ENCODE assay signal across 9 mouse cellular contexts in genomic region chr10:44148337-44149317, GRCm38 (mm10). TPM values are rescaled to one million over a fixed set of nuclear protein-coding genes. Genes with fewer than 3 reads are reported as not detected.
DNase-seq lines count a peak whose midpoint lies in the region; ATAC-seq and TF ChIP-seq lines count a peak whose summit lies in the region.
"Had no signal": no experiment of that assay in that cellular context is flagged by ENCODE, and none has a peak within 500 bp of the region (broad histone marks: within the 10 kb centered on the region; RNA-seq: fewer than 3 reads in every experiment).

Gene Crybg1 (minus strand): TSS chr10:44148853.

- peak; percentile 79 for TF ChIP-seq CTCF in small intestine, adult 2 months (IDR thresholded peaks at IDR 0.05; ENCODE audit: extremely low read depth, insufficient read length, insufficient replicate concordance, low read depth, low read length)

- WGBS in forebrain, embryonic 13.5 days, result 5% methylated on average over 39 of the region's 53 CpGs
- WGBS in hindbrain, embryonic 13.5 days, result 6% methylated on average over 53 of the region's 53 CpGs
- WGBS in small intestine, adult 2 months, result 6% methylated on average over 53 of the region's 53 CpGs

- H3K27me3 ChIP-seq in forebrain, embryonic 13.5 days, result peaks cover 19% of the 10 kb centered on the region
- H3K27me3 ChIP-seq in hindbrain, embryonic 13.5 days, result peaks cover 20% of the 10 kb centered on the region
- H3K27me3 ChIP-seq in small intestine, adult 2 months (ENCODE audit: control insufficient read depth, insufficient read depth, low read length), result no peaks in the 10 kb centered on the region

- peak within 1 kb of the TSS; percentile 34; the same call in 1 of the 2 replicates for H3K9ac ChIP-seq in forebrain, embryonic 13.5 days
- H3K9ac ChIP-seq in hindbrain, embryonic 13.5 days, result peak within 1 kb of the TSS; percentile 35; the same call in 1 of the 2 replicates

- intact Hi-C loops in left cerebral cortex, postnatal 4 days (cut with DNase I), result no loop called here

- H3K4me3 ChIP-seq in forebrain, embryonic 13.5 days, result peak within 1 kb of the TSS; percentile 34
- H3K4me3 ChIP-seq in hindbrain, embryonic 13.5 days, result peak within 1 kb of the TSS; percentile 33
- H3K4me3 ChIP-seq in small intestine, adult 2 months (ENCODE audit: low read depth, low read length), result peak within 1 kb of the TSS; percentile 57
- H3K4me3 ChIP-seq: myocyte had no signal

- H3K9me3 ChIP-seq in forebrain, embryonic 13.5 days (replicated peaks), result 0 out of 2 replicates have a peak, but pooled peaks cover 3% of the 10 kb centered on the region
- no peaks in the 10 kb centered on the region for H3K9me3 ChIP-seq in hindbrain, embryonic 13.5 days

- no peaks in the 10 kb centered on the region for H3K36me3 ChIP-seq in forebrain, embryonic 13.5 days (ENCODE audit: poor library complexity, severe bottlenecking)
- no peaks in the 10 kb centered on the region for H3K36me3 ChIP-seq in hindbrain, embryonic 13.5 days
- H3K36me3 ChIP-seq in small intestine, adult 2 months (ENCODE audit: control insufficient read depth, insufficient read depth, low read length), result no peaks in the 10 kb centered on the region

- no peak for TF ChIP-seq POLR2A in small intestine, adult 2 months (IDR thresholded peaks at IDR 0.05; ENCODE audit: low read depth, low read length)

- ATAC-seq in forebrain, embryonic 13.5 days, result peak; percentile 70
- peak; percentile 61; the same call in 1 of the 2 replicates for ATAC-seq in hindbrain, embryonic 13.5 days (ENCODE audit: low FRiP score)

- peaks cover 11% of the 10 kb centered on the region for H3K4me1 ChIP-seq in forebrain, embryonic 13.5 days
- peaks cover 12% of the 10 kb centered on the region for H3K4me1 ChIP-seq in hindbrain, embryonic 13.5 days (replicated peaks)
- peaks cover 10% of the 10 kb centered on the region for H3K4me1 ChIP-seq in small intestine, adult 2 months (ENCODE audit: control insufficient read depth, insufficient read depth, insufficient read length, low read length)

- no peak within 1 kb of the TSS for H3K27ac ChIP-seq in forebrain, embryonic 13.5 days
- H3K27ac ChIP-seq in hindbrain, embryonic 13.5 days, result no peak within 1 kb of the TSS
- H3K27ac ChIP-seq in small intestine, adult 2 months (ENCODE audit: insufficient read depth, low read depth, low read length), result no peak within 1 kb of the TSS

- DNase-seq in R1 (ENCODE audit: low read depth, low spot score), result peak; percentile 79
- peak; percentile 48 for DNase-seq in c-Kit-positive CD71-positive TER-119-positive erythroid progenitor cells, embryonic 14.5 days (ENCODE audit: low spot score)
- DNase-seq in left cerebral cortex, postnatal 4 days, result peak; percentile 64
- DNase-seq in mesoderm, embryonic 11.5 days (ENCODE audit: low read depth, low spot score), result peak; percentile 66
- no peak for DNase-seq in MN1 (ENCODE audit: low spot score)

- H3K4me2 ChIP-seq in forebrain, embryonic 13.5 days, result peak within 1 kb of the TSS; percentile 61
- H3K4me2 ChIP-seq in hindbrain, embryonic 13.5 days, result peak within 1 kb of the TSS; percentile 57

RNA-seq across cellular contexts. Expression of gene Crybg1, which starts in this region (rescaled TPM):
- polyA plus RNA-seq in forebrain, embryonic 13.5 days (2015; fragmentation: Nextera tagmentation; extraction: Ambion mirVana), result 0.11 and 0.28 TPM in 2 replicates
- polyA plus RNA-seq in hindbrain, embryonic 13.5 days (2015; fragmentation: Nextera tagmentation; extraction: Ambion mirVana), result 0.09 and 0.10 TPM in 2 replicates
- total RNA-seq in left cerebral cortex, postnatal 4 days (2021), result under 1 TPM; 0.42 to 0.48 TPM
- 3.8 and 14.8 TPM in 2 replicates for polyA plus RNA-seq in small intestine, adult 2 months (2012; rRNA removed)

Comparison
In these comparisons a context has a peak if more than half of its experiments do, and no peak if none do; other contexts are left out.
1. Peak in ATAC-seq, H3K4me3 ChIP-seq, H3K9ac ChIP-seq and H3K4me2 ChIP-seq in forebrain, embryonic 13.5 days; RNA of the gene not detected or under 1 TPM.
2. Peak in ATAC-seq, H3K4me3 ChIP-seq, H3K9ac ChIP-seq and H3K4me2 ChIP-seq in hindbrain, embryonic 13.5 days; RNA of the gene not detected or under 1 TPM.
3. Peak in DNase-seq in left cerebral cortex, postnatal 4 days; RNA of the gene not detected or under 1 TPM.